Mouse (Mus musculus) cerebellum, adult 9-11 months (tissue): ENCODE results near the gene Rps15a.

Experiments used
- DNase-seq: peaks from one replicate; pipeline ENCODE4 v3.0.0; 2022

Gene Rps15a

GRCm38 (mm10) chr7:118115877-118116568 lies at the start of gene Rps15a:
TSS of gene Rps15a (minus strand) at chr7:118116188.
- DNase-seq, result peak; percentile 93

- no peak for DNase-seq
Measured at GRCm38 (mm10) chr7:118163006-118163405, 47.0 kb upstream of the Rps15a start.

- peak; percentile 29 for DNase-seq
Measured at GRCm38 (mm10) chr7:118160121-118160520, 44.1 kb upstream of the Rps15a start.

- peak; percentile 38 for DNase-seq
Measured at GRCm38 (mm10) chr7:118156461-118156860, 40.5 kb upstream of the Rps15a start.

GRCm38 (mm10) chr7:118154150-118154549 lies 38.2 kb upstream of the Rps15a start:
- no peak for DNase-seq

- no peak for DNase-seq
Measured at GRCm38 (mm10) chr7:118143602-118144001, 27.6 kb upstream of the Rps15a start.

GRCm38 (mm10) chr7:118143123-118143522 lies 27.1 kb upstream of the Rps15a start:
- DNase-seq, result no peak

GRCm38 (mm10) chr7:118141271-118141670 lies 25.3 kb upstream of the Rps15a start:
- no peak for DNase-seq

GRCm38 (mm10) chr7:118135128-118135527 lies 19.1 kb upstream of the Rps15a start:
- no peak for DNase-seq

- peak; percentile 97 for DNase-seq
Measured at GRCm38 (mm10) chr7:118129430-118130041, 13.5 kb upstream of the Rps15a start, which contains the start of gene Arl6ip1. TSS of gene Arl6ip1 (minus strand) at chr7:118129662.

- peak; percentile 60 for DNase-seq
Measured at GRCm38 (mm10) chr7:118128925-118129429, 13.0 kb upstream of the Rps15a start.

GRCm38 (mm10) chr7:118126219-118126875 lies 10.4 kb upstream of the Rps15a start:
- DNase-seq, result no peak

- no peak for DNase-seq
Measured at GRCm38 (mm10) chr7:118125736-118126135, 9.7 kb upstream of the Rps15a start.

GRCm38 (mm10) chr7:118123512-118124411 lies 7.8 kb upstream of the Rps15a start:
- no peak for DNase-seq

- no peak for DNase-seq
Measured at GRCm38 (mm10) chr7:118122235-118122634, 6.2 kb upstream of the Rps15a start.

- DNase-seq, result no peak
Measured at GRCm38 (mm10) chr7:118120654-118121053, 4.7 kb upstream of the Rps15a start.

- DNase-seq, result no peak
Measured at GRCm38 (mm10) chr7:118119946-118120345, 4.0 kb upstream of the Rps15a start.

- DNase-seq, result no peak
Measured at GRCm38 (mm10) chr7:118119142-118119541, 3.2 kb upstream of the Rps15a start.

GRCm38 (mm10) chr7:118118426-118118825 lies 2.4 kb upstream of the Rps15a start:
- no peak for DNase-seq

- DNase-seq, result no peak
Measured at GRCm38 (mm10) chr7:118117539-118118210, 1.7 kb upstream of the Rps15a start.

- DNase-seq, result no peak
Measured at GRCm38 (mm10) chr7:118116787-118117538, 975 bp upstream of the Rps15a start.
